Mouse (Mus musculus) urinary bladder, postnatal 4 days (tissue): ENCODE measurements around the gene Tssc4.

Experiments
- DNase-seq, 2 experiments: peaks; one replicate each; pipeline ENCODE4 v3.0.0; 2021 to 2022; ENCODE audit warnings: low spot score in 2 of 2

Tssc4 gene

DNA sequence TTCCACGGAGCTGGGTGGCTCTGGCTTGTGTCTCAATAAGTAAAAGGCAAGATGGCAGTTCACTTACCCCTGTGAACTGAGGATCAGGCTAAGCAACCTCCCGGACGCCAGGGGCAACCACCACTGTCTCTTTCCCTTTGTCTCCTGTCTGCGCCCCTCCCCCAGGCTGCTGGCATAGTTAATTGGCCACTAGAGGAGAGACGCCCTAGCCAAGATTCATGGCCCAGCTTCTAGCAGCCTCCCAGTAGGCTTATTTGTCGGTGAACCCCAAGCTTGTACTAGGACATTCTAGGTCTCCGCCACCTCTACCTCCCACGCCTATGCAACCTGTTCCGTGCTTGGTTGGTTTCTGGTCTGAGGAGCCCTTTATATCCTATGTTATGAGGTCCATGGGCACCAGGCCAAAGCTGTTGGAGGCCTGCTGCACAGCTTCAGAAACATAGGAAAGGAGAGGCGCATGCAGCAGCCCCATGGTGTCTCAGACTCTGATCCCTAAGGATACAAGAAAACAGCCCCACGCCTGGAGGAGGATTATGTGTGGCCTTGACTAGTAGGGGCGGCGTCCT, 650 bp upstream of the Tssc4 start:
- peak; percentile 45 to 65 for DNase-seq

DNA sequence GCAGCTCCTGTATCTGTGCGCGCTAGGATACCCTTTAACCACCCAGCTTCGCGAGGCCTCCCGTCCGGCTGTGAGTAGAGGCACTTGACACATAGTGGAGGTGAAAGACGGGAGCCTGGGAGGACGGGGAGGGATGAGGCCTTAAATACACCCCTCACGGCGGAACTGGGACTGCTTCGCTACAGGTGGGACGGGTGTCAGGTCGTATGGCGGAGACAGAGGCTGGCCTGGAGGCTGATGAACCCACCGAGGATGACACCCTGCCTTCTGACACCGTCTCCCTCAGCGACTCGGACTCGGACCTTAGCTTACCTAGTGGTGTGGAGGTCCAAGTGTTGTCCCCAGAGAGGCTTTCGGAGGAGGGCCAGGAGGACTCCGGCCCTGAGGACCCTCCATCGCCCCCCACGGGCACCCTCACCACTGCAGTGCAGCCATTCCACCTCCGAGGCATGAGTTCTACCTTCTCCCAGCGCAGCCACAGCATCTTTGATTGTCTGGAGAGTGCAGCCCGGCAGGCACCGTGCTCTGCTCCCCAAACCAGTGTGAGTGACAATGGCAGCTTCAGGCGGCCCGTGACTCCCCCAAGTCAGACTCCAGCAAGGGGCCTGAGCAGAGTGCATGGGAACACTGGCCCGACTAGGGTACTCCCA, 827 bp downstream of the Tssc4 start:
- no peak for DNase-seq

DNA sequence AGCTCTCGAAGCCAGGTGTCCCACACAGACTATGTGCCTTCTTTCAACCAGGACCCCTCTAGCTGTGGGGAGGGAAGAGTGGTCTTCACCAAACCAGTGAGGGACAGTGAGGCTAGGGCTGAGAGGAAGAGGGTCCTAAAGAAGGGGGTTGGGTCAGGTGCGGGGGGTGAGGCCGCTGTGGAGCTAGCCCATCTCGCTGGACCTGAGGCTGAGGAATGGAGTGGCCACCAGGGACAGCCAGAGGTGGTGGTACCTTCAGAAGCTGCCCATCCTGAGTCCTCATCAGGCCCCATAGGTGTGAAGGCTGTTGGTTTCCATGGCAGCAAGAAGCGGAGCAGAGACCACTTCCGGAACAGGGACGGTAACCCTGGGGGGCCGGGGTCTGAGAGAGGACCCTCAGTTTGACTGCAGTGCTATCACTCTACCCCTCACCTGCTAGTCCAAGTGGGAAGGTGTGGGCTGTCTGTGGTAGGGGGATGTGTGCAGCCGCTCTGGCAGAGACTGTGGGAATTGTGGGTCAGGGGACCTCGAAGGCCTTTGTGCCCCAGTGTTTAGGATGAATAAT, 1.5 kb downstream of the Tssc4 start:
- no peak for DNase-seq

DNA sequence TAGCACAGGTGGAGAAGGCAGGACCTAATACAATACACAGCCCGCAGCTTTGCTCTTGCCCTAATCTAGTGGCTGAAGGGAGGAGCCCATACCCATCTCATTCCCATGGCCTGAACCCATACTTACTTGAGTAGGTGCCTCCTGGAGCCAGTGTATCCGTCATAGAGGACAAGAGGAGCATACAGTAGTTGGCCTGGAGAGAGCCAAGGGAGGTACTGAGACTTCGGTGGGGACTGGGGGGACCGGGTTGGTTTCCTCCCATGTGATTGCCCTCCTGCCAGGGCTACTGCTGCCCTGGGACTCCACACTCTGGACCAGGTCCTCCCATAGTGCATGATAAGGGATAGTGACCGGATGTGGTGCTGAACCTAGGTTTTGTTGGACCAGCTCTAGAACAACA, 3.6 kb downstream of the Tssc4 start:
- no peak for DNase-seq

DNA sequence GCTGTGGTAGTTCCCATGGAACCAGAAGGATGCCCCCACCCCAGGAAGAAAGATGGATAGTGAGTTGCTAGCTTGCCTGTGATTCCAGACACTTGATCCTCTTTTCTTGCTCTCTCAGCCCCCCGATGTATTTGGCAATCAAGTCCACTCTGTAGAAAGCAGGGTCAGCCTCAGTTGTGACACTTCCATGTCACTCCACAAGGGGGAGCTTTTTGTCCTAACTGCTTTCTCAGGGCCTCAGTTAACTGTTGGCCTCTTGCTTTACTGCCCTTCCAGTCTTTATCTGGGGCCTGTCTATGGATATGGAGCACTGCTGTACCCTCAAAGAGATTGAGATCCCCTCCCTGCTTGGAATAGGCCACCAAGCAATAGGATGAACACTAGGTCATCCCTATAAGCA, 4.0 kb downstream of the Tssc4 start:
- no peak for DNase-seq

DNA sequence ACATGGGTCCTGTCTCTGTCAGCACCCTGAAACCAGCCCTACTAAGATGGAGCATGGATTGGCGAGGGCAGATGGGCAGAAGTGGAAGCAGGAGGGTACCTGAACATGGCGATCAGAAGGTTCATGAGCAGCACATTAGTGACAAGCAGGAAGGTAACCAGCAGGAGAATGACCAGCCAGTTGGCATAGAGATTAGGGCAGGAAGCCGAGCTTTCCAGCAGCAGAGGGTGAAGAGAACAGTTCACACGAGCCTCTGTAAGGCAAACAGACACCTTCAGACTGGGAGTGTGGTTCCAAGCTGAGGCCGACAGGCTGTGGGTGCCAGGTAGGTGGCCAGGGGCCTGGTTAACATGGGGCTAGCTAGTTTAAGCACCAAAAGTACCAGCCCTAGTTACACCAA, 6.3 kb downstream of the Tssc4 start:
- no peak for DNase-seq

DNA sequence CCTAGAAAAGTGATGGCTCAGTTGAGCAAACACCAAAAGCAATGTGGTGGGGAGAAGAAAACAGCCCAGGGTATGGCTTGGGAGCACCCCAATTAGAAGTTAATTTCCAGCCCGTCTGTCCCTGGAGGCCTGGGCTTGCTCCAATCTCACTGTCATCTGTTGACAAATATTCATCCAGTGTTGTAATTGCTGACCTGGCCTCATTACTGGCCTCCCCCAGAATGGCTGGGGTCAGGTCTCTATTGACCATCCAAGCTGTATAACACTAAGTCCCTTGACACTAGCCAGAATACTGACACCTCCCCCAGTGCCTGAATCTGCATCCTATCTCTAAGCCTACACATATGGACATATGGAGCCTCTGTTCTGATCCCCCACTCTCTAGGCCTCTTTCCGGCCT, 8.3 kb downstream of the Tssc4 start:
- no peak for DNase-seq

DNA sequence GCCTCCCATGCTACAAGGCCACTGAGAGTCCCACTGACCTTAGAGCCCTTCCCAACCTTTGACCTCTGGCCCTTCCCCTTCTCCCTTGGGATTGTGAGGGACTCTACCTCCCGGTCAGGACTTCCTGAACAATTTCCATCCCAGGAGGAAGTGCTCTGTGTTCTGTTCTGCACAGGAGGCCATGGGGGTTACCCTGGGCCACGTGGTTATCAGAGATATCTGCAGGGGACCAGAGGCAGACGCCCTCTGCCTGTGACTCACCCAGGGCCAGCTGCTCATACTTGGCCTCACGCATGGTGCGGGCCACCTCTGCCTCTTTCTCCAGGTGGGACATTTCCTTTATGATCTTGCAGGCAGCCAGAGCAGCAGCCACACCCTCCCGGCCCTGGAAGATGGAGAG, 13.0 kb downstream of the Tssc4 start:
- DNase-seq = no peak

DNA sequence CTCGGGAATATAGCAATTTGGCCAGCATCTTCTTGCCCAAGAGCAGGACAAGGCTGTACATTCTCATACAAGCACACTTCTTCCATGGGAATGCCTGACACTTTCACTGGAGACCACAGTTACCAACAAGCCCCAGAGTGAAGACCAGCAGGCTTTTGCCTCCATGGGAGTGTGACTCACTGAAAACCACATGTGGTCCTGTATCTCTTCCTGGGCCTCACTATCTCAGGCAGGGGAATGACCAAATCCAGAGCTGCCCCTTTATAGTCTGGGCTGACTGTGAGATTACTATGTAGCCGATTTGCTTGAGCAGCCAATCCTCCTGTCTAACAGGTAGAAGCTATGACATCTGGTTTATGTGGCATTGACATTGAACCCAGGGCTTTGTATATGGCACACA, 14.7 kb downstream of the Tssc4 start:
- DNase-seq = no peak

DNA sequence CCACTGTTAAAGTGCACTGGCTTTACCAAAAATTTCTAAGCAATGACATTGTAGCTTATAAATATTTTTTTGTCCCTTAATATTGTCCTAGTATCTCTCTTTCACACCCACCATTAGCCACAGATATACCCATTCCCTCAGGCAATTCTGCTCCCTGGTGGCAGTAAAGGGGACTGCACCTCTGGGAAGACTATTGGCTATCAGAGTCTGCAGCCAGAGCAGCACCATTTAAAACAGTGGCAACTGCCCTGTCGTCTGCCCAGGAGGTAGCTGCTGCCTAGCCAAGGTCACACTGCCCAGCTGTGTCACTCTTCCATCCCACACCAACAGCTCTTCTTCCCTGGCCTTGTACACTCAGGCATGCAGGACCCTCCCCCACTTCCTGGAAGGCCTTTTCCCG, 17.3 kb downstream of the Tssc4 start:
- DNase-seq = peak; percentile 54 to 80

DNA sequence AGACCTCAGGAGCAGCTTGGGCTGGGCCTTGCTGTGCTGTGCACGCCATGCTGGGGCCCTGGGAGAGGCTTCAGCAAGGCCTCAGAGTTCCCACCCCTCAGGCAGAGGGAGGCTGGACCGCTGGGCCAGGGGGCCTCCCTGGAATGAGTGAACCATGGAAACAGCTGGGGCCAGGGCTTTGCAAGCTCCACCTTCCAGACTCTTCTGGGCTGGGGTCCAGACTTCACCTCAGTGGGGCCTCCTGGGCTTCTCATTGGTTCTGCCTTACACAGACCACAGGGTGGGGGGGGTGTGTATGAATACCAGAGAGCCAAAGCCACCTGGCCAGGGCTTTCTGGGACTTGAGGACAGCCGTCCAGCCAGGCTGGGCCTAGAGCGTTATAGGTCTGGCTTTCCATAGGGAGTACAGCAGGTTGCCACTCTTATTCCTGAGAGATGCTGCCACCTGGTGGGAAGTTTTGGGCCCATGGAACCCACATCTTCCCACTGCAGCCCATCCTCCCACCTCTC, 18.1 kb downstream of the Tssc4 start:
- peak; percentile 72 to 75 for DNase-seq

DNA sequence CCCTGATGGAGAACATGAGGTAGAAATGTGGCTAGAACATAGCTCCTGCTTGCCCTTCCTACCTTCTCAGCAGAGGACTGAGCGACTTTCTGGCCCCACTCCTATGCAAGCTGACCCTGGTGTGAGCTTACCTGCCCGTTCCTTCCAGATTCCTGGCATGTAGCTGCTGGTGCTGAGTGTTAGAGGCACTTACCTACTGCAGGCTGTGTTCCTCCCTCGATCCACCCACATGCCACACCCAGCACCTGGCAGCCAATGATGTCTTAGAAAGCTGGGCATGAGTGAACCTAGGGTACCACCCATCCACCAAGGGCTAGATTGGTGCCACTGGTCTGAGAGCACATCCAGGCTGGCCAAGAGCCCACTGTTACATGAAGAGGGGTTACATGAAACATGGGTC, 24.8 kb downstream of the Tssc4 start:
- no peak for DNase-seq

DNA sequence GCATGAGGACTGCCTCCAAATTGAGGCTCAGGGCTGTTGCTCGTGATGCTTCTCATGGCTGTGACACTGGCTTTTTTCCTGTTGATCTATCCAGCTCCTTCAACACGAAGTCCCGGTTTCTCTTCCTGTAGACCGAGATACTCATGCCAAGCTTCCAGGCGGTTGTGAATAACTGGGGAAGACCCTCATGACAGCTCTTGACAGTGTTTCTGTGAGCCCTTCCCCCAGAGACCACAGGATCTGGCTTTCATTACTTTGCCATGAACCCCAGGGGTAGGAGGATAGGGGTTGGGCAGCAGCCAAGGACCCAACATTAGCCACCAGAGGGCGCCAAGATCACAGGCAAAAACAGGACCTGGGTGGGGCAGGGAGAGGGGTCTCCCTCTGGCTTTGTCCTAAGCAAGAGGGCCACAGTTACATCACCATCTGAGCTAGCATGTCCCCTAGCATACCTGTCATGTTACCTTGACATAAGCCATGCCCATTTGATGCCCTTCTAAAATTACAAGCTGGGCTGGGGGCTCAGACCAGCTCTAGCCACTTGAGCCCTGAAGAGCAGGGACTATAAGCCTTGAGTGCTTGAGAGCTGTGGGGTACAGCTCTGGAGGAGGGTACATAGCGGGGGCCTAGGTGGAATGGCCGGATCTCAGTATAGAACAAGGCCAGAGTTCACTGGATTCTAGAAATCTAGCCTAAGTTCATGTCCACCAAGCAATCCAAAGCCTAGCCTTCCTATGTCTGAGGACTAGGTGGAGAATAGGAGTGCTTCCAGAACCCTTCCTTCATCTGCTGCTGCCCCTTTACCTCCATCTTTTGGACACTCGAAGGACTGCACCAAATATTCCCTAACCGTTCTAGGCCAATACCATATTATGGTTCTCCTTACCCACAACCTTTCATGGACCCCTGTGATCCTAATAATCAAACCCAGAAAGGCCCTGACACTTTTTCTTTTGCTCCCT, 25.8 kb downstream of the Tssc4 start, which contains the start of gene Trpm5:
Gene Trpm5 (minus strand): TSS at position 51 of the 962 bp plus-strand sequence.
- peak; percentile 51 to 84 for DNase-seq

DNA sequence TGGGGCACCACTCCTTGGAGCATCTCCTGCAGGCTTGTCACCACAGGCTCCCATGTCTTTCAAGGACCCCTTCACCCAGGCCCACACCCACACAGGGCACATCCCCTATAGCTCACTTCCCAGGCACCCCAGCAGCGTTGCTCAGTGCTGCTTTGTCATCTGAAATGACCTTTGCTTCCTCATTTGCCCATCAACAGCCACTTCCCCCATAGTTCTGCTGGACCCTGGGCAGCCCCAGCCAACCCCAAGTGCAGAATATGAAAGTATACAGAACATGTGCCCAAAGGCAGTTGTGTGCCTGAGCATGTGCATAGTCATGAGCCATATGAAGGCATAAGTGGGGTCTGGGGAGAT, 26.5 kb downstream of the Tssc4 start:
- DNase-seq = no peak

DNA sequence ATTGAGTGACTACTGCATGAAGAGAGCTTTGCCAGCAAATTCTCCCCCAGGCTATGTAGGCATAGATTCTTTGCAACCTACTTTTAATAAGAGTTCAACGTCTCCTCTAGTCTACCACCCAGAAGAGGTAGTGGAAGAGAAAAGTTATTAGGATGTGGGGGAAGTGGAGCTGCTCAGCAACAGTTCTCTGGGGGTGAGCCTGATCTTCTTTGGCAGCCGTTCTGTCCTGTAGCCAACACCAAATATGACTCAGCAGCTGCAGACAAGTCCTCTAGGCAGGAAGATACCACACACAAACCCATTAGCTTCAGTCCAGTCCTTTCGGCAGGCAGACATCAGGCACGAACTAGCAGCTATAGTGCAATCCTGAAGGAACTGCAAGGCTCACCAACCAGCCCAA, 31.7 kb downstream of the Tssc4 start:
- DNase-seq = no peak

DNA sequence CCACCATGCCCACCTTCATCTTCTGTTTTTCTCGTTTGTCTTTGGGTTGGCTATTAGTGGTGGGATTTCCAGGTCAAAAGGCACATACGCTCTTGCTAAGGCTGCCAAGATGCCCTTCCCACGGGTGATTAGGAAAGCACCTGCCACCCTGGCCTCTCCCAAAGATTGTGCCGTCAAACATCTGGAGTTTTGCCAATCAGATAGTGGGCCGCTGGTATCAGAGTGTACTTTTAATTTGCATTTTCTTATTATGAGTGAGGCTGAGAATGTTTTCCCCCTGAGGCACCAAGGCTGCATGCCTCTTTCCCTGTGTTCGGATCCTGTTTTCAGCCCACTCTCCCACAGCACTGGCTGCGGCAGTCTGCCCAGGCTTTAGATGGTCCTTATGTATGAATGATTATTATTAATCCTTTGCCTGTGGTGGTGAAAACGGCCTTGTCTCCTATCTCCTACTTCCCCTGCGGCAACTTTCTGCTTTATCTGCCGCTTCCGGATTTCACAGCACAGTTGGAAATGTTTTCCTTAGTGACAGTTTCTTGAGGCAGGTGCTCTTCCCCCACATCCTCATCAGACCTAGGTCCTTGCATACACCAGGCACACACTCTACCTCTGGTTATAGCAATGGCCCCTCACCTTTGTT, 36.3 kb downstream of the Tssc4 start:
- DNase-seq = no peak

DNA sequence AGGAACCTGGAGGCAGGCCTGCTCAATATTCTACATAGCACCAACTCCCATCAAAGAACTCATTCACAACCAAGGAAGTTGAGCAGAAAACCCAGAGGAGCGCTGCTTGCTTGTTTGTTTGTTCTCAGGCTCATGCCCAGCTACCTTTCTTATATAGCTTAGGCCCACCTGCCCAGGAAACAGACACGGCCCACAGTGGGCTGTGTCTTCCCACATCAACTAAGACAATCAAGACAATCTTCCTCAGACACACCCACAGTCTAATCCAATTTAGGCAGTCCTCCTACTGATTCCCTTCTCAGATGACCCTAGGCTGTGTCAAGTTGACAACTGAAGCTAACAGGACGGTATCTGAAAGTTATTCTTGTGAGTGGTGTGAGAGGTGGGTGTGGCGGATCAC, 37.0 kb downstream of the Tssc4 start, which contains the start of gene Kcnq1:
Gene Kcnq1 (plus strand): TSS at position 301 of the 400 bp plus-strand sequence.
- DNase-seq = no peak

DNA sequence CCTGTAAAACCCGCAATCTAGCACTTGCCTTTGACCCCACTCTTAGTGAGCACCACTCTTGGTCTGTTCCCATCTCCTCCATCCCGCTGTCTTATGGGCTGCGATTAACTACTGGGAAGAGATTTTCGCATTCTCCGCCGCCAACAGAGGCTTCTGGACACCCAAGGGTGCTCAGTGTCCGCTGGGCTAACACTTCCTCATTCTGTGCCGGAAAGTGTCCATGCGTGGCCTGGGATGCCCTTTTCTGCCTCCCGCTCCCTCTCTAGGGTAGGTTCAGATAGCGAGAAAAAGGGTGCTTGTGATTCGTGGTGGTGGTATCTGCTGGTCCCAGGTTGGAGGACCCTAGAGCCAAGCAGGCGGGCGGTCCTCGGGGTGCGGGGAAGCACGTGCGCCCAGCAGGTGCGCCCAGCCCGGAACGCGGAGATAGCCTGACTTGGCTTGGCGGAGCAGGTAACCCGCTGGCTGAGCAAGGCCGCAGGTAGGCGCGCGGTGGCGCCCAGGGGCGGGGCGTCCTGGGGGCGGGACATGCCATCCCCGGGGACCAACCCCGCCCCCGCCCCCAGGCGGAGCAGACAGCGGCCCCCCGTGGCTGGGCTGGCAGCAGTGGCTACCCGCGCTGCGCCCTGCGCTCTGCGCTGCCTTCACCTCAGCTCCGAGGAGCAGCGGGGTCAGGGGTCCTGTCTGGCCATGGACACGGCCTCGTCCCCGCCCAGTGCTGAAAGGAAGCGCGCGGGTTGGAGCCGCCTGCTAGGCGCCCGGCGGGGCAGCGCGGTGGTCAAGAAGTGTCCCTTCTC, 37.8 kb downstream of the Tssc4 start:
- DNase-seq = peak in 1 of 2 experiments; percentile 38

DNA sequence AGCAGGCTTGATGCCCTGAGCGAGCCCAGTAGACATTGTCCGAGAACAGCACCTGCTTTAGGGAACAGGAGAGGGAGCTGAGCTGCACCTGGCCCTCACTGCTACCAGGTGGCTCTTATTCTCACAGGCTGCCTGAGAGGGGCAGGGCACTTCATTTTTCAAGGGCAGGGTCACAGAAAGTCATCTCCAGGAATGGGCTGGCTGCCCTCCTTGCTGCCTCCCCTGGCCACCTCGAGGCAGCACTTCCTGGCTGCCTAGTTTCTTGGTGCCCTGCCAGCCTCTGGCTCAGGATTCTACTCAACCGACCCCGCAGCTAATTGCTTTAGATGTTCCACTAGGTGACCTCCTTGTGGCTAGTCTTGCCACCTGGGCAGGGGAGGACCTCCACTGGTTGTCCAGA, 39.2 kb downstream of the Tssc4 start:
- DNase-seq = no peak

DNA sequence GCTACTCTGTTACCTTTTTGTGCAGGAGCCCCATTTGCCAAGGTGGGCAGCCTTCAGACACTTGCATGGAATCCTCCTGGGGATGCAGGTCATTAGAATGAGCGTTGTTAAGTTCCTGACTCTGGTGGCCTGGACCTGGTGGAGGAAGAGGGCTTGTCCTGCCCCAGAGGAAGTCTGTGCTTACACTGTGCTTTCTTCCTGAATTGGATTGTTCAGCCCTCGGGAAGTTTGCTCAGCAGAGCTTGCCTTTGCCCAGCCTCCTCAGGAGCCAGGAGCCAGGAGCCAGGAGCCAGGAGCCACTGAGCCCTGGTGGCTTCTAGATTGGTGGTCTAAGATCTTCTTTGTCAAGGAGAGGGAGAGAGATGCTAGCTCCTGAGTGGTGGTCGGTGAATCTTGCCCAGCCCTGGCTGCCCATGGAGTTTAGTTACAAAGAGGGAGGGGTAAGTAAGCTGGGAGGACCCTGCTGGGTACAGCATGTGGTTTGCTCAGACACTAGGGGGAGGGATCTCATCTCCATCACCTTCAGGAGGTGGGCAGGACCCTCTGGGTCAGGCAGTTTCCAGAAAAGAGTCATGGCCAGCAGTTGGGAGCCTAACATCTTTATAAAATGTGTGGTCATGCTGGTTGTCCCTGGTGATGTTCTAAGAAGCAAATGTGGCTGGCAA, 40.1 kb downstream of the Tssc4 start:
- no peak for DNase-seq
